Mouse (Mus musculus) intestine, embryonic 16.5 days (tissue): ENCODE measurements at regions not wholly inside any gene's neighbourhood (a gene's known extent, or its start where the extent isn't known, plus 50 kb on each side); places are given as distances from the start of the nearest gene placed in this dataset.

ENCODE experiments used
- ATAC-seq: fragments of 200-750 bp; cut with Nextera tagmentation; 2 replicates; pipeline ENCODE4 v1.8.0; 2017; ENCODE audit warnings: moderate TSS enrichment, moderate library complexity
- H3K27ac ChIP-seq: fragments of 300-500 bp; sonication (generic); 2 replicates; pipeline ENCODE4 v1.5.1; 2014; ENCODE audit warnings: mild to moderate bottlenecking, low read length
- H3K27me3 ChIP-seq: fragments of 300-500 bp; sonication (generic); replicated peaks from 2 replicates; pipeline ENCODE4 v1.6.1; 2014; ENCODE audit warnings: low read length, control low read depth, mixed read lengths; ENCODE audit not compliant: control insufficient read depth, insufficient read depth
- H3K36me3 ChIP-seq: fragments of 300-500 bp; sonication (generic); 2 replicates; pipeline ENCODE4 v1.6.1; 2014; ENCODE audit warnings: low read length, control low read depth; ENCODE audit not compliant: control insufficient read depth, insufficient read depth
- H3K4me1 ChIP-seq: fragments of 300-500 bp; sonication (generic); 2 replicates; pipeline ENCODE4 v1.6.1; 2014; ENCODE audit warnings: low read length, control low read depth, mixed read lengths; ENCODE audit not compliant: control insufficient read depth, insufficient read depth
- H3K4me2 ChIP-seq: fragments of 300-500 bp; sonication (generic); 2 replicates; pipeline ENCODE4 v1.6.1; 2014; ENCODE audit warnings: low read depth, low read length, control low read depth
- H3K4me3 ChIP-seq: fragments of 300-500 bp; sonication (generic); 2 replicates; pipeline ENCODE4 v1.5.1; 2014; ENCODE audit warnings: mild to moderate bottlenecking, low read length
- H3K9ac ChIP-seq: fragments of 300-500 bp; sonication (generic); 2 replicates; pipeline ENCODE4 v1.6.1; 2014; ENCODE audit warnings: low read depth, low read length
- H3K9me3 ChIP-seq: fragments of 300-500 bp; sonication (generic); 2 replicates; pipeline ENCODE4 v1.6.1; 2016; ENCODE audit warnings: low read length, control low read depth; ENCODE audit not compliant: control insufficient read depth
- WGBS: fragments of 180-500 bp; shearing (Covaris S2); extraction: QIAGEN DNeasy Blood & Tissue Kit; methylation state at CpG from one replicate; pipeline ENCODE4 v1.1.7; 2014; 5-methylcytosine and 5-hydroxymethylcytosine counted together

DNA sequence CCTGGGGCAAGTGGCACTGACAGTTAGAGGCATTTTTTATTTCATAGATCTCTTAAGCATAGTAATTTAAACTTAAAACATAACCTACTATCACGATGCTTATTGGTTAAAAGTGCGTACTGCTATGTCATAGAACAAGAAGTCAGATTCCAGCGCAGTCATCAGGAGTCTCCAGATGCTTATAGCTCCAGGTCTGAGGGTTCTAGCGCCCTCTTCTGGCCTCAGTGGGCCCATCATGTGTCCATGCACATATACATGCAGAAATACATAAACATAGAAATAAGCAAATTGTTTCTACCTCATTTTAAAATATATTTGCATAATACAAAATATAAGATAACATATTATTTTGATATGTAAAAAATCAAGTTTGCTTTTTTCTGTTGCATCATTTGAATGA, 1002.8 kb upstream of the Adgrl2 start:
- Histone ChIP-seq H3K36me3 (no peaks in the 10 kb centered on the region), H3K4me2 (no peak overlapping the region), H3K27ac (no peak overlapping the region), H3K9me3 (no peaks in the 10 kb centered on the region), H3K4me1 (no peaks in the 10 kb centered on the region), H3K9ac (no peak overlapping the region), H3K27me3 (no peaks in the 10 kb centered on the region), H3K4me3 (no peak overlapping the region)
- no peak for ATAC-seq
- 60% methylated on average over 4 of the region's 4 CpGs for WGBS

DNA sequence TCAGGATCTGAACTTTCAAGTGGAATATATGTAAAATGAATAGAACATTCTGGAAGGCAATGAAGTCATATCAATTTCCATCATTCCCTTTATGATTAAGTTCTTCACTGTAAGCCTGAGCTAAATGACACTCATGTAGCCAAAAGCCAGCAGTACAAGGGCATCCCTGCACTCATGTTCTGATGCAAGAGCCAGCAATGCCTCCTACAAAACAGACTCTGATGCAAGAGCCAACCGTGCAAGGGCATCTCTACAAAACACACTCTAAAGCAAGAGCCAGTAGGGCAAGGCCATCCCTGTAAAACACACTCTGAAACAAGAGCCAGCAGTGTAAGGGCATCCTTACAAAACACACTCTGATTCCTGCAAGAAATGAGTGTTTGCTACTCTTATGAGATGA, 997.4 kb upstream of the Adgrl2 start:
- no peaks in the 10 kb centered on the region for H3K36me3 ChIP-seq
- no peak overlapping the region for H3K27ac ChIP-seq
- no peaks in the 10 kb centered on the region for H3K4me1 ChIP-seq
- WGBS: 79% methylated on average over 1 of the region's 1 CpGs
- H3K4me2 ChIP-seq: no peak overlapping the region
- no peak overlapping the region for H3K9ac ChIP-seq
- H3K4me3 ChIP-seq: no peak overlapping the region
- H3K9me3 ChIP-seq: no peaks in the 10 kb centered on the region
- ATAC-seq: no peak
- H3K27me3 ChIP-seq: no peaks in the 10 kb centered on the region

GRCm38 (mm10) chr3:149956993-149957392, 966.6 kb upstream of the Adgrl2 start:
- 52% methylated on average over 2 of the region's 2 CpGs for WGBS
- Histone ChIP-seq H3K9ac (no peak overlapping the region), H3K4me2 (no peak overlapping the region), H3K9me3 (no peaks in the 10 kb centered on the region), H3K4me1 (no peaks in the 10 kb centered on the region), H3K27ac (no peak overlapping the region), H3K36me3 (no peaks in the 10 kb centered on the region), H3K27me3 (no peaks in the 10 kb centered on the region), H3K4me3 (no peak overlapping the region)
- ATAC-seq: no peak

- no peak overlapping the region for H3K4me2 ChIP-seq
- 75% methylated on average over 9 of the region's 9 CpGs for WGBS
- ATAC-seq: no peak
- no peak overlapping the region for H3K4me3 ChIP-seq
- no peak overlapping the region for H3K9ac ChIP-seq
- H3K4me1 ChIP-seq: no peaks in the 10 kb centered on the region
- H3K27me3 ChIP-seq: no peaks in the 10 kb centered on the region
- H3K27ac ChIP-seq: no peak overlapping the region
- H3K9me3 ChIP-seq: no peaks in the 10 kb centered on the region
- H3K36me3 ChIP-seq: no peaks in the 10 kb centered on the region
Measured at GRCm38 (mm10) chr3:149936197-149936596, 945.8 kb upstream of the Adgrl2 start.

GRCm38 (mm10) chr3:149934832-149935231, 944.5 kb upstream of the Adgrl2 start:
- Histone ChIP-seq H3K4me2 (no peak overlapping the region), H3K4me3 (no peak overlapping the region), H3K4me1 (no peaks in the 10 kb centered on the region), H3K36me3 (no peaks in the 10 kb centered on the region), H3K27ac (no peak overlapping the region), H3K9me3 (no peaks in the 10 kb centered on the region), H3K9ac (no peak overlapping the region), H3K27me3 (no peaks in the 10 kb centered on the region)
- WGBS: 77% methylated on average over 4 of the region's 4 CpGs
- ATAC-seq: no peak

DNA sequence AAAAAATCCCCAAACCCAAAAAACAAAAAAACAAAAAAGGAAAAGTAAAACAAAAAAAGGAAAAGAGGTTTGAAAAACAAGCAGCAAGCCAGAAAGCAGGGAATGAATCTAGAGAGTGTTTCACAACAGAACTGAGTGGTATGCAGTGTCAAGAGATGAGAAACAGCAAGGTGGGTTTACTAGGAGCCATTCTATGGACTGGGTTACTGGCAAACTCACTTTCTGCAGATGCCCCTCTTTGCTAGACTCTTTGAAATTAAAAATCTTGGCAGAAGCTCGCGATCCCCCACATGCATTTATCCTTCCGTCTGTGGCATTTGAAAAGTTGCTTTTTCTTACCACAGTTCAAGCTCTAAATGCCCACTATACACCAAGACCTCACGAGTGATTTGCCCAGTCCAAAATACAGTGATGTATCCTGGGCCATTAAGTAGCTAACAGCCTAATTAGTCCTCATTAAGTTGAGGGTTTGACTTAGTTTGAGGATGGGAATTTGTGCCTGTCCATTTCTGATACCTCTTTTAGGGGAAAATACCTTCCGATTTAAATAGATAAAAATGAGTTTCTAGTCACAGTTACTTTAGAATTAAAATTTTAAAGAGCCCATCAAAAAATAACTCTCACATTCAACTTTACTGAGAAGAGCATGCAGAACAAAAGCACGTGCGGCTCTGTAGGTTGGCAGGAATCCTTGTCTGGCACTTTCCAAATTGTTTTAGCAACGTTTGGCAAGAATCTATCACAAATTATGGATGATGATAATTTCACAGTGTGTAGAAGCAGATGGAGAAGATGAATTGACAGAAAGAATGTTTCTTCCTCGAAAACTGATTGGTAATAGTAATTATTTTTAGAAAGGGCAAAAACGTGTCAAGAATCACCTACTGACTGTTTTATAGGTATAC, 938.4 kb upstream of the Adgrl2 start:
- no peak for ATAC-seq
- H3K9ac ChIP-seq: no peak overlapping the region
- 80% methylated on average over 10 of the region's 10 CpGs for WGBS

DNA sequence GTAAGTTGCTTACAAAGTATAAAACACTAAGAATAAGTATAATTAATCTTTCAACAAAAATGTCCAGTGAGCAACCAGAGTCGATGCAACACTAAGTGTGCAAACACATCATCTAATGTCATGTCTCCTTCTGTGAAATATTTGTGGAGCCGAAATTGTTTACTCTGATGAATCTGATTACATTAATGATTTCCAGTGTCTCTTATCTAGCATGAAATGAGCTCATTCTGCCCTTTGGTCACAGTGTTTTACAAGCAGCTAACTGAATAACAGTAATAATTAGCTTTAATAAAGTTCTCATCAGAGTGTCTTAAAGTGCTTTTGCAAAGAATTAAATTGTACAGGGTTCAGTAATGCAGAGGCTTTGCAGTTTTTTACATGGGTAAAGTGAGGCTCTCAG, 929.9 kb upstream of the Adgrl2 start:
- Histone ChIP-seq H3K27ac (no peak overlapping the region), H3K9me3 (no peaks in the 10 kb centered on the region), H3K9ac (no peak overlapping the region), H3K4me3 (no peak overlapping the region), H3K36me3 (no peaks in the 10 kb centered on the region), H3K27me3 (no peaks in the 10 kb centered on the region), H3K4me2 (no peak overlapping the region), H3K4me1 (no peaks in the 10 kb centered on the region)
- 32% methylated on average over 2 of the region's 2 CpGs for WGBS
- ATAC-seq: no peak; the same call in 1 of the 2 replicates

More for the DNA sequence above, 938.4 kb upstream of the Adgrl2 start:
- no peak overlapping the region for H3K27ac ChIP-seq
- no peaks in the 10 kb centered on the region for H3K36me3 ChIP-seq
- H3K27me3 ChIP-seq: no peaks in the 10 kb centered on the region
- no peaks in the 10 kb centered on the region for H3K9me3 ChIP-seq
- no peak overlapping the region for H3K4me3 ChIP-seq
- H3K4me2 ChIP-seq: no peak overlapping the region
- no peaks in the 10 kb centered on the region for H3K4me1 ChIP-seq

DNA sequence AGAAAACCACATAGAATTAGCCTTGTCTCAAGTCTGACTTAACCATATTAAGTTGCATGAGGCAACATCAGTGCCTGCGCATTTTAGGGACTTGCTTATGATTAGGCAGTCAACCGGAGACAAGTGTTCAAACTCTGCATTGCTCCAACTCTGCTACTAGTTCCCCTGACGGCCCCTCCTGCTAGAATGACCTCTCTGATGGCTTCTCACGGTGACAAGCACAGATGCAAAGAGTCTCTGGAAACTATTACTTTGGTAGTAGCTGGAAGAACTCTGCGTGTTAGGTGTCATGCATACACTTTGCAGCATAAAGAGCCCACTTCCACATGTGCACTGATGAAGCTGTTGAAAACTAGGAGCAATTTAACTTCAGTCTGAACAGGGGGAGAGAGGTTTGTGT, 927.8 kb upstream of the Adgrl2 start:
- Histone ChIP-seq H3K9me3 (no peaks in the 10 kb centered on the region), H3K9ac (no peak overlapping the region), H3K27me3 (no peaks in the 10 kb centered on the region), H3K27ac (no peak overlapping the region), H3K4me3 (no peak overlapping the region), H3K4me1 (no peaks in the 10 kb centered on the region), H3K36me3 (no peaks in the 10 kb centered on the region), H3K4me2 (no peak overlapping the region)
- 74% methylated on average over 5 of the region's 5 CpGs for WGBS
- ATAC-seq: no peak

GRCm38 (mm10) chr3:149910721-149911120, 920.4 kb upstream of the Adgrl2 start:
- H3K4me1 ChIP-seq: no peaks in the 10 kb centered on the region
- 81% methylated on average over 8 of the region's 8 CpGs for WGBS
- no peak overlapping the region for H3K9ac ChIP-seq
- no peak overlapping the region for H3K4me2 ChIP-seq
- no peaks in the 10 kb centered on the region for H3K9me3 ChIP-seq
- H3K27ac ChIP-seq: no peak overlapping the region
- no peak for ATAC-seq
- H3K4me3 ChIP-seq: no peak overlapping the region
- H3K36me3 ChIP-seq: no peaks in the 10 kb centered on the region
- H3K27me3 ChIP-seq: no peaks in the 10 kb centered on the region

- Histone ChIP-seq H3K9me3 (no peaks in the 10 kb centered on the region), H3K4me2 (no peak overlapping the region), H3K27ac (no peak overlapping the region), H3K9ac (no peak overlapping the region), H3K27me3 (no peaks in the 10 kb centered on the region), H3K36me3 (no peaks in the 10 kb centered on the region), H3K4me3 (no peak overlapping the region), H3K4me1 (no peaks in the 10 kb centered on the region)
- no peak for ATAC-seq
- WGBS: 66% methylated on average over 5 of the region's 5 CpGs
Measured at GRCm38 (mm10) chr3:149901783-149902182, 911.4 kb upstream of the Adgrl2 start.
